Comparison of ENCODE assay signal across 24 mouse cellular contexts in the genomic region with DNA sequence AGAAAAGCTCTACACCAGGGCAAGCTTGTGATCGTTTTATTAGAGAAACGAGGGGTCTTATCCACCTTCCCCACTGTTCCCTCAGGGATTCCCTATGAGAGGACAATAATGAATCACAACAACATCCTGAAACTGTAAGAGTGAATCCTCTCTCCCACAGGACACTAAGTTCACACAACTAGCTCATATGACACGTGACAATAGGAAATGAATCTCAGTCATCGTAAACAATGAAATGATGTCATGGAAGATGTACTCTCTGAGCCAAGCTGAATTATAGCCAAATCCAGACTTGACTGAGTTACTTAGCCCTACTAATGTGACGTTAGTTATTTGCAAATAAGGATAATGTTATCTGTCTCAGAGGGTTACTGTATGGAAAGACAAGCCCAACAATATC. TPM values are rescaled to one million over a fixed set of nuclear protein-coding genes. Genes with fewer than 3 reads are reported as not detected.
A peak's percentile ranks its signal among the peaks of the same experiment; 100 is the strongest.
DNase-seq lines count a peak whose midpoint lies in the region; ATAC-seq and TF ChIP-seq lines count a peak whose summit lies in the region.
"Had no signal": no experiment of that assay in that cellular context is flagged by ENCODE, and none has a peak within 500 bp of the region (broad histone marks: within the 10 kb centered on the region; RNA-seq: fewer than 3 reads in every experiment).

No protein-coding gene starts in this region.

- WGBS in kidney, adult 2 months: 70% methylated on average over 5 of the region's 5 CpGs
- WGBS in kidney, embryonic 16.5 days: 79% methylated on average over 5 of the region's 5 CpGs
- WGBS in kidney, postnatal 0 days: 77% methylated on average over 5 of the region's 5 CpGs
- 82% methylated on average over 5 of the region's 5 CpGs for WGBS in kidney, embryonic 15.5 days

- H3K27me3 ChIP-seq in kidney, adult 2 months (replicated peaks; ENCODE audit: control insufficient read depth, insufficient read depth, low read length): no peaks in the 10 kb centered on the region
- no peaks in the 10 kb centered on the region for H3K27me3 ChIP-seq in kidney, embryonic 16.5 days (ENCODE audit: insufficient read depth, low read length)
- H3K27me3 ChIP-seq in kidney, postnatal 0 days (ENCODE audit: insufficient read depth, low read length): no peaks in the 10 kb centered on the region
- no peaks in the 10 kb centered on the region for H3K27me3 ChIP-seq in kidney, embryonic 15.5 days
- H3K27me3 ChIP-seq: embryonic facial prominence, embryonic 13.5 days; embryonic facial prominence, embryonic 15.5 days; forebrain, embryonic 12.5 days had no signal

- no peak overlapping the region for H3K9ac ChIP-seq in kidney, embryonic 16.5 days (replicated peaks; ENCODE audit: low read length)
- H3K9ac ChIP-seq in kidney, postnatal 0 days (ENCODE audit: low read depth, low read length): no peak overlapping the region
- no peak overlapping the region for H3K9ac ChIP-seq in kidney, embryonic 15.5 days
- H3K9ac ChIP-seq: embryonic facial prominence, embryonic 13.5 days; embryonic facial prominence, embryonic 15.5 days; forebrain, embryonic 12.5 days had no signal

- no peak for TF ChIP-seq POLR2A in kidney, adult 2 months (IDR thresholded peaks at IDR 0.05; ENCODE audit: low read depth, low read length)

- no peaks in the 10 kb centered on the region for H3K4me1 ChIP-seq in kidney, adult 2 months (ENCODE audit: control insufficient read depth, insufficient read depth, low read length)
- H3K4me1 ChIP-seq in kidney, embryonic 16.5 days (ENCODE audit: insufficient read depth, low read length): no peaks in the 10 kb centered on the region
- no peaks in the 10 kb centered on the region for H3K4me1 ChIP-seq in kidney, postnatal 0 days (replicated peaks; ENCODE audit: insufficient read depth, low read length)
- no peaks in the 10 kb centered on the region for H3K4me1 ChIP-seq in kidney, embryonic 15.5 days
- H3K4me1 ChIP-seq: embryonic facial prominence, embryonic 13.5 days; embryonic facial prominence, embryonic 15.5 days; forebrain, embryonic 10.5 days; forebrain, embryonic 12.5 days had no signal

- no peak overlapping the region for H3K4me3 ChIP-seq in kidney, adult 2 months (ENCODE audit: insufficient read depth, low read depth, low read length)
- no peak overlapping the region for H3K4me3 ChIP-seq in kidney, embryonic 16.5 days (ENCODE audit: low read length)
- no peak overlapping the region for H3K4me3 ChIP-seq in kidney, postnatal 0 days (replicated peaks; ENCODE audit: low read depth, low read length)
- no peak overlapping the region for H3K4me3 ChIP-seq in kidney, embryonic 15.5 days (replicated peaks)
- H3K4me3 ChIP-seq: embryonic facial prominence, embryonic 13.5 days; embryonic facial prominence, embryonic 15.5 days; erythroblast, embryonic 14.5 days; forebrain, embryonic 10.5 days; forebrain, embryonic 12.5 days had no signal

- no peak for ATAC-seq in kidney, embryonic 16.5 days (ENCODE audit: low FRiP score, low TSS enrichment)
- no peak for ATAC-seq in kidney, postnatal 0 days (replicated peaks; ENCODE audit: low FRiP score, low read depth)
- ATAC-seq in kidney, embryonic 15.5 days (replicated peaks; ENCODE audit: low FRiP score): no peak
- ATAC-seq: forebrain, embryonic 14.5 days had no signal

- peaks cover 10% of the 10 kb centered on the region for H3K9me3 ChIP-seq in kidney, embryonic 16.5 days (ENCODE audit: low read length)
- no peaks in the 10 kb centered on the region for H3K9me3 ChIP-seq in kidney, postnatal 0 days (replicated peaks; ENCODE audit: low read length)
- H3K9me3 ChIP-seq in kidney, embryonic 15.5 days (replicated peaks): no peaks in the 10 kb centered on the region
- H3K9me3 ChIP-seq: embryonic facial prominence, embryonic 15.5 days had no signal

- H3K27ac ChIP-seq in kidney, adult 2 months (ENCODE audit: insufficient read depth, low read depth, low read length): no peak overlapping the region
- no peak overlapping the region for H3K27ac ChIP-seq in kidney, embryonic 16.5 days (ENCODE audit: low read length)
- H3K27ac ChIP-seq in kidney, postnatal 0 days: no peak overlapping the region
- H3K27ac ChIP-seq in kidney, embryonic 15.5 days: no peak overlapping the region
- H3K27ac ChIP-seq: embryonic facial prominence, embryonic 13.5 days; embryonic facial prominence, embryonic 15.5 days; forebrain, embryonic 10.5 days; forebrain, embryonic 12.5 days had no signal

- no peak for TF ChIP-seq CTCF in kidney, adult 2 months (conservative IDR thresholded peaks at IDR 0.05; ENCODE audit: insufficient read depth, insufficient read length, low read depth, low read length)
- TF ChIP-seq CTCF in kidney, postnatal 0 days (IDR thresholded peaks at IDR 0.05; ENCODE audit: low read depth): no peak

- no peaks in the 10 kb centered on the region for H3K36me3 ChIP-seq in kidney, adult 2 months (ENCODE audit: control insufficient read depth, insufficient read depth, low read length)
- no peaks in the 10 kb centered on the region for H3K36me3 ChIP-seq in kidney, embryonic 16.5 days (ENCODE audit: insufficient read depth, low read length)
- H3K36me3 ChIP-seq in kidney, postnatal 0 days (ENCODE audit: insufficient read depth, low read length): no peaks in the 10 kb centered on the region
- no peaks in the 10 kb centered on the region for H3K36me3 ChIP-seq in kidney, embryonic 15.5 days
- H3K36me3 ChIP-seq: embryonic facial prominence, embryonic 13.5 days; embryonic facial prominence, embryonic 15.5 days; forebrain, embryonic 10.5 days; forebrain, embryonic 12.5 days had no signal

- peak; percentile 57 for DNase-seq in kidney, adult 2 months
- DNase-seq in kidney, postnatal 0 days (ENCODE audit: low spot score): peak; percentile 8
- DNase-seq in lung, postnatal 25 days (ENCODE audit: low spot score): peak; percentile 15
- no peak for DNase-seq in lung, postnatal 4 days
- DNase-seq: adrenal gland, adult 2 months; adrenal gland, postnatal 10 days; adrenal gland, postnatal 25 days; cerebellum, adult 11 months; cerebellum, adult 18-20 months; cerebellum, adult 8-10 months; cerebellum, adult 9-11 months; cerebellum, postnatal 14 days; cerebellum, postnatal 36 days; embryo, embryonic 11 days had no signal

- H3K4me2 ChIP-seq in kidney, embryonic 16.5 days (replicated peaks; ENCODE audit: low read depth, low read length): no peak overlapping the region
- H3K4me2 ChIP-seq in kidney, postnatal 0 days (ENCODE audit: low read length): no peak overlapping the region
- H3K4me2 ChIP-seq in kidney, embryonic 15.5 days: no peak overlapping the region
- H3K4me2 ChIP-seq: embryonic facial prominence, embryonic 13.5 days; embryonic facial prominence, embryonic 15.5 days; forebrain, embryonic 12.5 days had no signal

RNA-seq across cellular contexts. Expression of gene Ccn6, which starts 54.6 kb away (rescaled TPM):
- 0.05 and 0.16 TPM in 2 replicates for polyA plus RNA-seq in kidney, adult 2 months (2012; rRNA removed)
- 0.36 and 0.46 TPM in 2 replicates for polyA plus RNA-seq in kidney, embryonic 16.5 days (2015; fragmentation: Nextera tagmentation; extraction: Ambion mirVana)
- 0.16 and 0.20 TPM in 2 replicates for polyA plus RNA-seq in kidney, postnatal 0 days (2015; fragmentation: Nextera tagmentation; extraction: Ambion mirVana)
- 0.36 and 0.40 TPM in 2 replicates for polyA plus RNA-seq in kidney, embryonic 15.5 days (2015; fragmentation: Nextera tagmentation; extraction: Ambion mirVana)
- polyA plus RNA-seq: C2C12; embryonic facial prominence, embryonic 11.5 days; erythroblast, embryonic 14.5 days had no signal

Comparison
In these comparisons a context has a peak if more than half of its experiments do, and no peak if none do; other contexts are left out.
1. DNase-seq: peak in kidney, adult 2 months (single experiment), kidney, postnatal 0 days (single experiment) and lung, postnatal 25 days (single experiment); none in lung, postnatal 4 days (0 of 2).